Mouse (Mus musculus): ENCODE measurements around the gene Hs3st6. TPM values are rescaled to one million over a fixed set of nuclear protein-coding genes. Genes with fewer than 3 reads are reported as not detected.
"Not testable (repeated sequence)": the region's sequence is repeated elsewhere in the genome, so short reads cannot be mapped to it uniquely, and the experiment has no call there.

The Hs3st6 gene
- polyA plus RNA-seq, 1 experiment from 2014 or later, result 0.28 TPM

DNA sequence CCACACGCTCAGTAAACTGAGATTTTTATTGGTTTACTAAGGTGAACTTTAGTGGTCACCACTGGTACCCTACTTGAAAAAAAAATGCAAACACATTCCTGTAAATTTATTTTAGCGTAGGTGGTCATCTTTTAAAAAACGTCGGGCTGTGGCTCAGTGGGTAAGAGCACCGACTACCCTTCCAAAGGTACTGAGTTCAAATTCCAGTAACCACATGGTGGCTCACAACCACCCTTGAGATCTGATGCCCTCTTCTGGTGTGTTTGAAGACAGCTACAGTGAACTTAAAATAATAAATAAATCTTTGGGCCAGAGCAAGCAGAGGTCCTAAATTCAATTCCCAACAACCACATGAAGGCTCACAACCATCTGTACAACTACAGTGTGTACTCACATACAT, 33.9 kb upstream of the Hs3st6 start:
- peak overlapping the region; percentile 57 for H3K4me2 ChIP-seq (ENCODE audit: low read depth, low read length)
- WGBS, result 59% methylated on average over 5 of the region's 5 CpGs
- not testable (repeated sequence) for H3K27ac ChIP-seq (ENCODE audit: low read length); H3K9me3 ChIP-seq (ENCODE audit: control insufficient read depth, low read length); H3K27me3 ChIP-seq (replicated peaks; ENCODE audit: control insufficient read depth, insufficient read depth, low read length); ATAC-seq; H3K36me3 ChIP-seq (ENCODE audit: control insufficient read depth, insufficient read depth, low read length)
- H3K4me3 ChIP-seq (ENCODE audit: low read length), result peak overlapping the region; percentile 89
- H3K4me1 ChIP-seq (ENCODE audit: control insufficient read depth, insufficient read depth, low read length), result peaks cover 19% of the 10 kb centered on the region
- H3K9ac ChIP-seq (ENCODE audit: low read depth, low read length), result peak overlapping the region; percentile 96

DNA sequence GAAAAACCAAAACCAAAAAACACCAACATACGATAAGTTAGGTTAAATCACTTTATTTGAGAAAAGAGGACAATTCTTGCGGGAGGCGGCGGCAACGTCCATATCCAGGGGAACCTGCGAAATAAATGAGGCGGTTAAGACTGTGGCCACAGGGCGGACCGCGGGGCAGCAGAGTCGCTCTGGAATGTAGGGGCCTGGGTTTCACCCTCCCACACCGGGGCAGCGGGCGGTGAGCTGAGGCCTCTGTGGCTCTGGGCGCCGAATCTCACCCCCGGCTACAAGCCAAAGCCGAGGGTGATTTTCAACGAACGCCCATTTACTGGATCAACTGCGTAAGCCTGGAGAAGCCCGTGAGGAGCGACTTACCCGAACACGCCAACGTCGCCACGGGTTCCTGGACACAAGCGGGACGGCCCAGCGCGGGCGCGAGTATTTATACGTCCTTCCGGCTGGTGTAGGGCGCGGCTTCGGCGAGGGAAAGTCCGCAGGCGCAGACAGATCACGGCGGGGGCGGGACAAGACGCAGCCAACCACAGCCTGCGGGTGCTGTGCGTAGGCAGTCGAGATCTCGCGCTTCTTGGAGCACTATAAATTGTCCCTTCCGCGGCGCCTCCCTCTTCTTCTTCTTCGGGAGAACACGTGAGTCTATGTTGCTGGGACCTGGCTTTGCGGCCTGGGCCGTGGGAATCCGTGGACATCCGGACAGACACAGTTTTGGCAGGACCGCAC, 33.1 kb upstream of the Hs3st6 start:
- peaks cover 19% of the 10 kb centered on the region for H3K4me1 ChIP-seq (ENCODE audit: control insufficient read depth, insufficient read depth, low read length)
- H3K9me3 ChIP-seq (ENCODE audit: control insufficient read depth, low read length), result no peaks in the 10 kb centered on the region
- H3K36me3 ChIP-seq (ENCODE audit: control insufficient read depth, insufficient read depth, low read length), result peaks cover 7% of the 10 kb centered on the region
- WGBS, result under 1% methylated on average over 61 of the region's 61 CpGs
- peak overlapping the region; percentile 81 for H3K27ac ChIP-seq (ENCODE audit: low read length)
- no peaks in the 10 kb centered on the region for H3K27me3 ChIP-seq (replicated peaks; ENCODE audit: control insufficient read depth, insufficient read depth, low read length)
- H3K9ac ChIP-seq (ENCODE audit: low read depth, low read length), result peak overlapping the region; percentile 96
- peak; percentile 96 for ATAC-seq
- peak overlapping the region; percentile 58 for H3K4me2 ChIP-seq (ENCODE audit: low read depth, low read length)
- H3K4me3 ChIP-seq (ENCODE audit: low read length), result peak overlapping the region; percentile 89

DNA sequence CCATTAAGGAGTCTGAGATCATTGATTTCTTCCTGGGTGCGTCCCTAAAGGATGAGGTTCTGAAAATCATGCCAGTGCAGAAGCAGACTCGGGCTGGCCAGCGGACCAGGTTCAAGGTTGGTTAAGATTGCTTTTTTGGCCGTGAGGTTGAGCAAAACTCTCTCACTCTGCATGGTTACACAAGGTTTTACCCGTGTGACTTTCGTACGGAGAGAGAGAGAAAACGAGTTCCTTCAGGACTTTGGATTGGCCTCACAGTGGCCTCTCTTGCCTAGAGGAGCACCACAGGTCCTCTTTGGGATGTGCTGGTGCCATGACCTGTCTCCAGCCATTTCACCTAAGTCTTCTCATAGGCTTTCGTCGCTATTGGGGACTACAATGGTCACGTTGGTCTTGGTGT, 32.2 kb upstream of the Hs3st6 start:
- H3K27me3 ChIP-seq (replicated peaks; ENCODE audit: control insufficient read depth, insufficient read depth, low read length); ATAC-seq; H3K36me3 ChIP-seq (ENCODE audit: control insufficient read depth, insufficient read depth, low read length); H3K9me3 ChIP-seq (ENCODE audit: control insufficient read depth, low read length): not testable (repeated sequence)
- peak overlapping the region; percentile 89 for H3K4me3 ChIP-seq (ENCODE audit: low read length)
- WGBS, result 0% methylated on average over 11 of the region's 11 CpGs
- H3K4me2 ChIP-seq (ENCODE audit: low read depth, low read length), result peak overlapping the region; percentile 58
- peak overlapping the region; percentile 69 for H3K9ac ChIP-seq (ENCODE audit: low read depth, low read length)
- H3K27ac ChIP-seq (ENCODE audit: low read length), result 0 out of 2 replicates have a peak overlapping the region, but pooled peaks have one; percentile 80
- H3K4me1 ChIP-seq (ENCODE audit: control insufficient read depth, insufficient read depth, low read length), result peaks cover 19% of the 10 kb centered on the region

DNA sequence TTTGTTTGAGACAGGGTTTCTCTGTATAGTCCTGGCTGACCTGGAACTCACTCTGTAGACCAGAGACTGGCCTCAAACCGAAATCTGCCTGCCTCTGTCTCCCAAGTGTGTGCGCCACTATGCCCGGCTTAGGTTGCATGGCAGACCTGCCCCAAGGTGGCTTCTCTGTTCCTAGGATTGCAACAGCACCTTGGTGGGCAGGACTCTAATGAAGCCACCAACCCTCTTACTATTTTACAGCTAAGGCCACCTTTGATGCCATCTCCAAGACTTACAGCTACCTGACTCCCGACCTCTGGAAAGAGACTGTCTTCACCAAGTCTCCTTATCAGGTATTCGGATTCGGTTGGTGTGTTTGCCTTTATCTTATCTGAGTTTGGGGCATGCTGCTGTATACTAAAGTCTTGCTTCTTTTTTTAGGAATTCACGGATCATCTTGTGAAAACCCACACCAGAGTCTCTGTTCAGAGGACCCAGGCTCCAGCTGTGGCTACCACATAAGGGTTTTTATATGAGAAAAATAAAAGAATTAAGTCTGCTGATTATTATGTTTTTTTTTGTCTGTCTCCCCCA, 31.3 kb upstream of the Hs3st6 start:
- WGBS, result 49% methylated on average over 7 of the region's 7 CpGs
- H3K27ac ChIP-seq (ENCODE audit: low read length), result not testable (repeated sequence)
- peak overlapping the region; percentile 58 for H3K4me2 ChIP-seq (ENCODE audit: low read depth, low read length)

DNA sequence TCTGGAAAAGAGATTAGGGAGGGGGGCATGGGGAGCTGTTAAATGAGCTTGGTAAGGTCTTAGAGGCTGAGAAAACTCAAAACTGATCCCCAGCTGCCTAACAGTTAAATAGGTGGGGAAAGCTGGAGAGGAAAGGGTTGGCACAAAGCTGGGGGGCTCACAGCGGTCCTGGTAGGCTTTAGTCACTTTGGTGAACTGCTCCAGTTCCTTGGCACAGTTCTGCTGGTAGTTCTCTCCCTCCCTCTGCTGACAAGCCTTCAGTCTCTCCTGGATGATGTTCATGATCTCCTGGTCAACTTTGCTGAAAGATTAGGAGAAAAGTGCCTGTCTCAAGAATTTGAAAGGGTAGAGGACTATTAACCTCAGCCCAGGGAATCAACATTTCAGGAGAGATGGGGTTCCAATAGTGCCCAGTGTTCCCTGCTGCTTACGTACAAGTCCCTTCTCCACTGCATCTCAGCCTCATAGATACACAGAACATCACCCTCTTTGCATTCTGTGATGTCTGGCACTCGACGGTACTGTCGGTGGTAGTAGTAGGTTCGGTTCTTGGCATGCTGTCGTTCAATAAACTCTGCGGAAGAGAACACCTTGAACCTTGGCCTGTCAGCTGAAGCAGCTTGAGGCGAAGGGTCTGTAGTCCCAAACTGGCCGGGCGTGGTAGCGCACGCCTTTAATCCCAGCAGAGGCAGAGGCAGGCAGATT, 30.4 kb upstream of the Hs3st6 start:
- WGBS, result 33% methylated on average over 13 of the region's 13 CpGs
- Histone ChIP-seq H3K4me1 (ENCODE audit: control insufficient read depth, insufficient read depth, low read length) (peaks cover 19% of the 10 kb centered on the region), H3K9me3 (ENCODE audit: control insufficient read depth, low read length) (no peaks in the 10 kb centered on the region), H3K9ac (ENCODE audit: low read depth, low read length) (peak overlapping the region; percentile 60), H3K27ac (ENCODE audit: low read length) (peak overlapping the region; percentile 23; the same call in 1 of the 2 replicates), H3K4me2 (ENCODE audit: low read depth, low read length) (peak overlapping the region; percentile 58), H3K27me3 (replicated peaks; ENCODE audit: control insufficient read depth, insufficient read depth, low read length) (no peaks in the 10 kb centered on the region), H3K4me3 (ENCODE audit: low read length) (peak overlapping the region; percentile 89), H3K36me3 (ENCODE audit: control insufficient read depth, insufficient read depth, low read length) (peaks cover 7% of the 10 kb centered on the region)
- no peak for ATAC-seq

More for the DNA sequence above, 31.3 kb upstream of the Hs3st6 start:
- Histone ChIP-seq H3K9ac (ENCODE audit: low read depth, low read length) (peak overlapping the region; percentile 69), H3K4me3 (ENCODE audit: low read length) (peak overlapping the region; percentile 89), H3K4me1 (ENCODE audit: control insufficient read depth, insufficient read depth, low read length) (peaks cover 19% of the 10 kb centered on the region)
- not testable (repeated sequence) for H3K36me3 ChIP-seq (ENCODE audit: control insufficient read depth, insufficient read depth, low read length); H3K27me3 ChIP-seq (replicated peaks; ENCODE audit: control insufficient read depth, insufficient read depth, low read length); H3K9me3 ChIP-seq (ENCODE audit: control insufficient read depth, low read length); ATAC-seq

GRCm38 (mm10) chr17:24723122-24723880, 29.5 kb upstream of the Hs3st6 start:
- Histone ChIP-seq H3K4me1 (ENCODE audit: control insufficient read depth, insufficient read depth, low read length) (peaks cover 19% of the 10 kb centered on the region), H3K4me3 (ENCODE audit: low read length) (peak overlapping the region; percentile 89), H3K27me3 (replicated peaks; ENCODE audit: control insufficient read depth, insufficient read depth, low read length) (no peaks in the 10 kb centered on the region), H3K4me2 (ENCODE audit: low read depth, low read length) (peak overlapping the region; percentile 58), H3K27ac (ENCODE audit: low read length) (peak overlapping the region; percentile 90), H3K9ac (ENCODE audit: low read depth, low read length) (peak overlapping the region; percentile 89), H3K9me3 (ENCODE audit: control insufficient read depth, low read length) (no peaks in the 10 kb centered on the region), H3K36me3 (ENCODE audit: control insufficient read depth, insufficient read depth, low read length) (peaks cover 7% of the 10 kb centered on the region)
- 2% methylated on average over 12 of the region's 12 CpGs for WGBS
- ATAC-seq, result no peak

DNA sequence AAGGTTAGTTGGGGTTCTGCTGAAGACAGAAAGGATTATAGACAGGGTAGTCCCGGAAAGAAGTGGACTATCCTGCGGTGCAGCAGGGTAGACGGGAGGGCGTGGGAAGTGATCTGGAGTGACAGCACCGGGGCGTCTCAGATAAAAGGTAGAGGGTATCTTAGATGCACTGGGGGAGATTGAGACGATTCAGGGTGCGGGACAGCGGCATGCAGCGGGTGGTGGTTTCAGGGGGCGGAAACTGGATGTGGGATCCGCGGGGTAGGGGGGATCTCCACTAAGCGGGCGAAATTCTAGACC, 29.0 kb upstream of the Hs3st6 start:
- H3K27me3 ChIP-seq (replicated peaks; ENCODE audit: control insufficient read depth, insufficient read depth, low read length), result no peaks in the 10 kb centered on the region
- H3K9ac ChIP-seq (ENCODE audit: low read depth, low read length), result peak overlapping the region; percentile 89
- peaks cover 16% of the 10 kb centered on the region for H3K4me1 ChIP-seq (ENCODE audit: control insufficient read depth, insufficient read depth, low read length)
- H3K4me3 ChIP-seq (ENCODE audit: low read length), result peak overlapping the region; percentile 89
- ATAC-seq, result peak; percentile 16; the same call in 1 of the 2 replicates
- 1% methylated on average over 15 of the region's 15 CpGs for WGBS
- no peaks in the 10 kb centered on the region for H3K9me3 ChIP-seq (ENCODE audit: control insufficient read depth, low read length)
- H3K36me3 ChIP-seq (ENCODE audit: control insufficient read depth, insufficient read depth, low read length), result peaks cover 7% of the 10 kb centered on the region
- H3K4me2 ChIP-seq (ENCODE audit: low read depth, low read length), result peak overlapping the region; percentile 58
- peak overlapping the region; percentile 90 for H3K27ac ChIP-seq (ENCODE audit: low read length)

- H3K9me3 ChIP-seq (ENCODE audit: control insufficient read depth, low read length), result no peaks in the 10 kb centered on the region
- ATAC-seq, result peak; percentile 74
- H3K4me3 ChIP-seq (ENCODE audit: low read length), result peak within 1 kb of the TSS; percentile 89
- H3K4me2 ChIP-seq (ENCODE audit: low read depth, low read length), result peak within 1 kb of the TSS; percentile 58
- H3K4me1 ChIP-seq (ENCODE audit: control insufficient read depth, insufficient read depth, low read length), result peaks cover 14% of the 10 kb centered on the region
- peak within 1 kb of the TSS; percentile 89 for H3K9ac ChIP-seq (ENCODE audit: low read depth, low read length)
- no peaks in the 10 kb centered on the region for H3K27me3 ChIP-seq (replicated peaks; ENCODE audit: control insufficient read depth, insufficient read depth, low read length)
- peaks cover 7% of the 10 kb centered on the region for H3K36me3 ChIP-seq (ENCODE audit: control insufficient read depth, insufficient read depth, low read length)
- peak within 1 kb of the TSS; percentile 90 for H3K27ac ChIP-seq (ENCODE audit: low read length)
- 0% methylated on average over 30 of the region's 30 CpGs for WGBS
Measured at GRCm38 (mm10) chr17:24724184-24724583, 28.6 kb upstream of the Hs3st6 start, which contains the start of gene Ndufb10. Gene Ndufb10, minus strand, starts transcription at chr17:24724478.
